Mouse (Mus musculus) liver (tissue): ENCODE measurements at regions not wholly inside any gene's neighbourhood (a gene's known extent, or its start where the extent isn't known, plus 50 kb on each side); places are given as distances from the start of the nearest gene placed in this dataset.
A peak's percentile ranks its signal among the peaks of the same experiment; 100 is the strongest.

Source experiments
- DNase-seq: peaks from one replicate; pipeline ENCODE4 v3.0.0-alpha.2; 2020; ENCODE audit warnings: mixed read lengths

DNA sequence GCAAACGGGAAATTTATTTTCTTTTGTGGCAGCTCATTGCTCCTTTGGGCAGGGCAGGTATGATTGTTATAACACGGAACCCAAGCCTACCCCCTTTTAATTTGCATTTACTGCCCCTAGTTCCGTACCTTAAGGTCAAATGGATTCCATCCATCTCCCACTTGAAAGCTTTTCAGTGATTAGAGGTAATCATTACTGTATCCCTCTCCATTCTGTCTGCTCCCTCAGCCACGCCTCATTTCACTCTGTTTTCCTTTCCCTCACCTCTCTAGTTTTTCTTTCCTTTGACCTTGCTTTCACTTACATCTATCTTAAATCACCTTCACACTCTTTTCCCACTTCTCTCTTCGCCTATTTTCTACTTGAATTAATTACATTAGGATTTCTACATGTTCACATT lies 481.2 kb upstream of the Pdzrn3 start:
- no peak for DNase-seq

DNA sequence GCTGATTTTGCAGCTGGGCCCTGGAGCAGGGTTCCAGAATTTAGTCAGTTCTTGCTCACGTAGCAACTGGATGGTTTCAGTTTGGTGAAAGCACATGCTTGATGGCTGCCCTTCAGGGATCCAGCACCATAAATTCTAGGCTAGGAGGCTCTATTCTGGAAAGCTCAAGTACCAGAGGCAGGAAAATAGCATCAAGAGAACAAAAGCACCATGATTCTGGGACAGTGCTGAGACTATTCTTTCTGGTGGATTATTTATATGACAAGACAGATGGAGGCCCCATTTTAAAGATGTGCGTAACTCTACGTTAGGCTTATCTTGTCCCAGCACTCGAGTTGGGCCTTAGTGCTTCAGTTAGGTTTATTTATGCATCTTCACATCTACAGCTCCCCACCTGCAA lies 463.0 kb upstream of the Pdzrn3 start:
- DNase-seq = no peak

DNA sequence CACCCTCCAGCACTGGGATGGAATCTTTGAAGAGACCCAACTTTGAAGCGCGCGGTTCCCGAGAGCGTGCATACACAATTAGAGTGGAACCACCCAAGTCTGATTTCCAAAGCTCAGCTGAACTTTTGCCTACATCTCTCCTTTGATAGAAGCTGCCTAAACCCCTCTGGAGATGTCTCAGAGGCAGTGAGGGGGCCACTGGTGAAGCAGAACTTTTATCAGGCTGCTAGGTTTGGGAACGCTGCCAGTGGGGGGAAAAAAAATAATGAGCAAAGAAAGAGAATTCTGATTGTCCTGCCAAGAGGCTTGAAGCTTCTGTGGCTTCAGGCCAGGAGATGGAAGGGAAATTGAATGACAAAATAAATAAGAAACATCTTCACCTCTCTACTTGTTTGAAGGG lies 459.9 kb upstream of the Pdzrn3 start:
- DNase-seq = peak; percentile 24

DNA sequence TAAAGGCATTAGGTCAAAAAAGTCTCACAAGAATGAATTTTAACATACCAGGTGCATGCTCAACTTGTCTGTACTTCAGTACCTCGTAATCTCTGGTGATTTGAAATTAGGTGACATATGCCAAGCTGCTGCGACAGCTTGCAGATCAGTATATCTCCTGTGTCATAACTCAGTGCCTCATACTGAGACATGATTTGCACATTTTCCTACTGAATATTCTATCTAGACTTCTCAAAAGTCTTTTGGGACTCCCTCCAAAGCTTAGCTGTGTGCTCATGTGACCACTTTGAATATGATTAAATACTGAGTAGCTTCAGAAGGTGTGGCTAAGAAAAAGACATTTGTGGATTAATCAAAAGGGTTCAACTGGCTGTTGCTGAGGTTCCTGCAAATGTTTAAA lies 416.3 kb upstream of the Pdzrn3 start:
- no peak for DNase-seq

DNA sequence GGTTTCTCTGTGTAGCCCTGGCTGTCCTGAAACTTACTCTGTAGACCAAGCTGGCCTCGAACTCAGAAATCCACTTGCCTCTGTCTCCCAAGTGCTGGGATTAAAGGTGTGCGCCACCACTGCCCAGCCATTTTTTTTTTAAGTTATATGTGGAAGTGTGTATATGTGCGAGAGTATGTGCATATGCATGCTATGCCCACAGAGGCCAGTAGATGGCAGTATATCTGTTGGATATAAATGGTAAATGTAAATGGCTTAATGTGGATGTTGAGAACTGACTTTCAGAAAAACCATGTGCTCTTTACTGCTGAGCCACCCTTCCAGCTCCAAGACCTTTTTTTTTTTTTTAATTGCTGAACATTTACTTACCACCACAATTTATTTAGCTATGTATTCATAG lies 400.2 kb upstream of the Pdzrn3 start:
- no peak for DNase-seq

DNA sequence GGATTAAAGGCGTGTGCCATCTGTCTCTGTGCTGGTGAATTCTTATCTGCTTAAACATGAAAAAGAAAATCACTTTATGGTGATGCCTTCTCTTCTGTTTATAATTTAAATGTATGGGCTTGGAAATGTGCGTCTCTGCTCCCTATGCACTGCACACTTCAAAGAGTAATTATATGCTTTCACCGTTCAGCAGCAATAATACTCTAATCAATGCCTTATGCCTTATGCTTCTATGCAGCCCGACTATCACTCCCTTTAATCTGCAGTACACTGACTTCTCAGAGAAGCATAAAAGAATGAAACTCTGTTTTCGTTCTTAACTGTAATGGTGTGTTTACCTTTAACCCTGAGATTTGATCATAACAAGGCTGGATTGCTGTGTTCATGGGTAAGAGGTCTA lies 395.5 kb upstream of the Pdzrn3 start:
- DNase-seq = no peak

DNA sequence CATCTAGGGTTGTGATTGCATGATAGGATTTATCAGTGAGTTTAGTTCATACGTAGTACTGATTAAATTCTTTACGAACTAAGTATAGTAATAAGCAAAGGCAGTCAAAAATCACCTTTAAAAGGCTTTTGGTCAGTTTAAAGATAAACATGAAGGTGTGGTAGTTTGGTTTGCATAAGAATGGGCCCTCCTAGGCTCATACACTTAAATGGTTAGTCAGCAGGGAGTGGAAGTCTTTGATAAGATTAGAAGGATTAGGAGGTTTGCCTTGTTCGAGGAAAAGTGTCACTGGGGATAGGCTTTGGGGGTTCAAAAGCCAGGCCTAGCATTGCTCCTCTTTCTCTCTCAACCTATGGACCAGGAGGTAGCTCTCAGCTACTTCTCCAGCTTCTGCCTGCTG lies 357.4 kb upstream of the Pdzrn3 start:
- DNase-seq = no peak

DNA sequence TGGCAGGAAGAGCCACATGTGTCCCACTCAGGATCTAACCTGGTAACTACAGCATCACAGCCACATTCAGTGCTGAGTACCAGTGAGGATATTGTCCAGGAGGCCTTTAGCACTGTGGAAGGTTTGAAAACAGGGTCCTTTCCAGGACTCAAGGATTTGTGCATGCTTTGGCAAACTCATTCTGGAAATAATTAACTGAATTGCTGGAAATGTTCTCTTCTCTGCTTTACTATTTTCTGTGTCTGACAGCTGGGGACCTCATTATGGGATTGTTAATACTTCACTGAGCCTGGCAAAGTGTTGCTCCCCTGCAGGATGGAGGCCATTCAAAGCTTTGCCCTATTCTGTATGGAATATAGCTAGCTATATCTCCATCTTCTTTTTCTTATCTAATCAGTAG lies 342.8 kb upstream of the Pdzrn3 start:
- DNase-seq = no peak

DNA sequence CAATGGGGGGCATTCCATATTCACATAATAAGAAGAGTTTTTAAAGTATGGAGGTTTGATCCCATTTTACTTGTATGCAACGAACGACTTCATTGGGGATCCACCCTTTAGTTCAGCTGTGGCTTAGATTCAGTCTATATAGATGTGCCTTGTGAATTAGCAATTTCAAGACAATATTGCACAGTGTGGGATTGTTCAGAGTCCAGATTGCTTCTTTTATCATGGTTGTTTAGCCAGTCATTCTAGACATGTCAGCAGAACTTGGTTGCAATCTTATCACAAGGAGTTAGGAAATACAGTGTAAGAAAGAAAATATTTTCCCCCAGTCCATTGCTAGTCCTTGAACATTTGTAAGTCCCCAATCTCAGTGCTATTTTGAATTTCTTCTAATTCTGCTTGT lies 312.0 kb upstream of the Pdzrn3 start:
- DNase-seq = no peak

DNA sequence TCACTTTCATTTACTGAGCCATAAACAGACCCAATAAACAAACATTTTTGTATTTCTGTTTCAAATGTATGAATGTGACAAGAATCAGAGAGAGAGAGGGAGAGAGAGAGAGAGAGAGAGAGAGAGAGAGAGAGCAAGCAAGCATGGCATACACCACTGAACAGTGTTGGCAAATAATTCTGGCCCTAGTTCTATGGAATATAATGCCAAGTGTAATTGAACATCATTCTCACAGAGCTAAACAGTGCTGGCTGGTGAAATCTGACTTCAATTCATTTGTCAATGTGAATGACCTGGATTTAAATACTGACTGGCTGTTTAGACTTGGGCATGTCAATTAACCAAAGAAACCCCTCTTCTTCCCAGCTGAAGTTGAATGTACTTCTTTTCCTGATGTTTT lies 308.9 kb upstream of the Pdzrn3 start:
- DNase-seq = no peak

DNA sequence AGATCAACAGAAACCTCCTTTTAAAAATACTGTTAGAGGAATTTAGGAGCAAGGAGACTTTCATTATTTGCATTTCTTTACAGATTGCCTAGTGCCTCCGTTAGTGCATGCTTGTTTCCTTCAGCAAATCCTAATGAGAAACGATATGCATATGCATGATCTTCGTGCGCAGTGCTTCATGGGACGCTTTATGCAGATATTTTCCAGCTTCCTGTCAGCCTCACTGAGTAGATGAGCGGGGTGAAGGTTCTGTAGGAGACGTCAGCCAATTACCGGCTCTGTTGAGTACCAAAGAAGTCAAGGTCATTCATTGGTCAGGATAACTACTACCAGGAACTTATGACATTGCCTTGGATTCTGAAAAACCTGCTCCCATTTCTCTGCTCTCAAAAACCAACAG lies 308.0 kb upstream of the Pdzrn3 start:
- no peak for DNase-seq

DNA sequence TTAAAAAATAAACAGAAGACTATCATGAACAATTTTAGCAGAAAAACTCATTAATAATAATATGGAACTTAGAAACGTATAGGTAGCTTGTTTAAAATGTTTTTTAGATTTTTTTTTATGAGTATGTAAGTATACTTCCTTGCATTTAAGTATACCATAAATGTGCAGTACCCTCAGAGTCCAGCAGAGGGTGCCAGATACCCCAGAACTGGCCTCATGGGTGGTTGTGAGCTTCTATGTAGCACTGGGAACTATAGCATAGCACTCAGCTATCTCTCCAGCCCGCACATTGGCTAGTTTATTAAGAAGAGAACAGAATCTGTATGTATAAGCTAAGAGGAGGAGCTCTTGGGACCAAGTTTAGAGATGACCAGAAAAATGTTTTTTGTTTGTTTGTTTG lies 306.7 kb upstream of the Pdzrn3 start:
- peak; percentile 4 for DNase-seq

DNA sequence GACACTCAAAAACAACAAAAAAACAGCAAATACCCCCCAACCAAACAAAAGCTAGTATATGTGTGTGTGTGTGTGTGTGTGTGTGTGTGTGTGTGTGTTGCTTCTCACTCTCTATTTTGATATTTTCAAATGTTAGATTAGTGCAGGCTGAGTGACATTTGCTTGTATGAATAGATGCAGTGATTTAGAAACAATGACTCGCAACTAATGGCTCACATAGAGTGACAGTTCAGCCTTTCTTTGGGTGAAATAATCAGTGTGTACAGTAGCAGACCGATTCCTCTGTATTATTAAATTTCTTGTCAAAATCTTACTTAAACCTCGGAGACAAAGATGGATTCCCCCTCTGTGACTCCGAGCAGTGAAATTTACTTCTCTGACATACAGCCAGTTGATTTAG lies 297.1 kb upstream of the Pdzrn3 start:
- DNase-seq = no peak

DNA sequence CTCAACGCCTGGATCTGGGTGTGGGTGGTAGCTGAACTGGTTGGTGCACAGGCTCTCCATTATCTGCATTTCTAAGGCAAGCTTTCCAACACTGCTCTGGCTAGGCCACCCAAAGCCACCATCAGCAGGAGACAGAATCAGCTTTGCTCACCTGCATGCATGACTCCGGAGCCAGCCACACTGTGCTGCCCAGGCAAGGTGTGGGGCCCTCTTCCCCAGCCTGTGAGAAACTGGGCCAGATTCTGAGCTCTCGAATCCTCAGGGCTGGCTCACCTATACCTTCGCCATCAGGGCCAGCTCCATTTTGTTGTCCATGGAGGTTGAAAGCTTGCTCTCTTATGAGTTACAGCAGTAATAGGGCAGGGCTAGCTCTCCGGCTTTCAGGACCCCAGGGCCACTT lies 293.1 kb upstream of the Pdzrn3 start:
- DNase-seq = no peak

DNA sequence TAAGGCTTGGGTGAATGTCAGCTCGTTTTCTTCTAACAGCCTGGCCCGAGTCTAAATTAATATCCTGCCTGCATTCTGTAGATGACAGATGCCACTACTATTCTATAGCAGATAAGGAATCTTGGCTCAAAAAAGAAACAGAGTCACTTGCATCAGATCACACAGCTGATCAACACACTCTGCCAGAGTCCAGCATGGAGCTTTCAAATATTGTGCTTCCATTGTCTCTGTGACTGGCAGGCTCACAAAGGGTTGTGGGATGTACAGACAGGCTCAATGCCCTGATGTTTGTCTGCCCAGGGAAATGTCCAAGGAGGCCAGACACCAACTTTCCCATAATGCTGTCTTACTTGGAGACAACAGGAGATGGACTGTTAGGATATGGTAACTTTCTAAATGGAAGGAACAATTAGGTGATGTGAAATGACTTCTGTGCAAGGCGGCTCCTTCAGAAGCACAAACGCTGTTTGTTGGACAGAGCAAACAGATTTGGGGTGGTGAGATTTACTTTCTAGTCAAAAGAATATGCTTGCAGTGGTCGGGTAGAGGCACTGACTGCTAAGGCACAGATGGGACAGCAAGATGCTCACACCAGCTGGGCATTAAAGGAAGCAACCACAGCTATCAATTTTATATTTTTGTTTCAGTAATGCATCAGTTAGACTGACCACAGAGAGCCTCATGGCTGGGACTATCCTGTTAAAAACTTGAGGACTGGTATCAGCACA lies 291.6 kb upstream of the Pdzrn3 start:
- DNase-seq = no peak

DNA sequence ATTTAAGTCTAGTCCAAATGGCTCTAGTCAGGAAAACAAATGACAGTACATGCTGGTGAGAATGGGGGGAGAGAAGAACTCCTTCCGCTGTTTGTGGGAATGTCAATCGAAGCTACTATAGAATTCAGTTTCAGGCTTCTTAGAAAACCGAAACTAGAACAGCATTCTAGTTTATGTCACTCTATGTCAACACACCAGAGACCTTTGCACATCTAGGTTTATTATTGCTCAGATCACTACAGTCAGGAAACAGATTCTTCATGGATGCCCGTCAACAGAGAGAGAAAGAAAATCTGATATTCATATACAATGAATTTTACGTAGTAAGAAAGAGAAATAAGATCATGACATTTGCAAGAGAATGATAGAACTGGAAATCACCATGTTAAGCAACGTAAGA lies 276.7 kb upstream of the Pdzrn3 start:
- DNase-seq = no peak

DNA sequence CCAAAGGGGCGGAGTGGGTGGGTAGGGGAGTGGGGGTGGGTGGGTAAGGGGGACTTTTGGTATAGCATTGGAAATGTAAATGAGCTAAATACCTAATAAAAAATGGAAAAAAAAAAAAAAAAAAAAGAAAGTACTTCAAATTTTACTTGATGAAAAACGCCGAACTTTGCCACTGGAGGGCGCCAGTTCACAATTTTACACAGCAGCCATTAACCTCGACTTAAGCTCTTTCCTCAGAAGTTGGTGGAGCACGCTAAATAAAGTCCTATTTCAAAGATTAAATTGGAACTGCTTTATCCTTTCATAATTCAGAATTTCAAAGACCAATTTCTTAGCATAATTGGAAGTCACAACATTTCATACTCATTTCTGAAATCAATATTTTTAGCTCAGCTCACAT lies 272.7 kb upstream of the Pdzrn3 start:
- DNase-seq = peak; percentile 42

DNA sequence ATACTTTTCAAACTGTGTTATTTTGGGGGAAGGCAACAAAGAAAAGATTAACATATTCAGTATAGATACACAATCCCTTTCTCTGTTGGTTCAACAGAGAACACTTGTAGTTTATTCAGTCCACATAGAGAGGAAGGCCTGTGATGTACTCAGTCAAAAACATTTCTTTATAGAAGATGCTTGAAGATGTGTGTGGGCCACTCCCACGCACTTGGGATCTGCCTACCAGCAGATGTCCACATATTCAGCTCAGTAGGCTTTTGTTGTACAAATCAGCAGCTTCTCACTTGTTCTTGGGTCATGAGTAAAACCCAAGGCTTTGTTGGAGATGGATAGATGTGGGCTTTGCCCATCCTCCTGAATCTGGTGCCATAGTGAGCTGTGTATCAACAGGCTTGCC lies 239.6 kb upstream of the Pdzrn3 start:
- no peak for DNase-seq

DNA sequence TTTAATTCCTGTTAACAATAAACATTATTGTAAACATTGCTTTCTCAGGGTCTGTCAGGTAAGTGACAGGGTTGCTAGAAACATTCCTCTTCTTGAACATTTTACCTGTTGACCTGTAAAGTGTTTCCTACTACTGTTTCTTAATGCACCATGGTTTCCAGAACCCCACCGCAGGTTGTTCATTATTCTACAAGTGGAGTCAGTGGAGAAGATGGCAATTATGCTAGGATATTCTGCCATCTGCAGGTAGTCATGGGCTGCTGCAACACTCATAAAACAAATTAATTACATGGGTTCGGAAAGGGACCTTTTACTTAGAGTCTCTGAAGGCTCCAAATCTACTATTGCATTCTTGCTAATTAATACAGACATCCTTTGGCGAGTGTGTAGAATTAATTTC lies 239.1 kb upstream of the Pdzrn3 start:
- DNase-seq = no peak

DNA sequence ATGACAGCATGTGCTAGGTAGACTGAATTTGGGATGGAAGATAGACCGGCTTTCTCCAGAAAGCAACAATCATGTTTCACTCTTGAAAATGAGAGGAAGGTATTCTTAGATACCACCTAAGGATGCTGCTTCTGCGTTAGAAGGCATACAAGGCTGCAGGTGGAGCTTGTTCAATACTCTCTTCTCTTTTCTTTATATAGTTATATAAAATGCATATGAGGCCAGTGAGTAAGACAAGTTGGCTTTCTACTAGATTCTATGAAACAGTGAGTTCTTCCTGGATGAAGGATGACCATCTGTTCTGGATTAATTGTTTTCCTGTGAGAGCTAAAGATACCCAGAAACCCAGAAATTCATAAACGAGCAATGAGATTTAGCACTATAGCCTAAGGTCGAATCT lies 231.3 kb upstream of the Pdzrn3 start:
- DNase-seq = no peak

DNA sequence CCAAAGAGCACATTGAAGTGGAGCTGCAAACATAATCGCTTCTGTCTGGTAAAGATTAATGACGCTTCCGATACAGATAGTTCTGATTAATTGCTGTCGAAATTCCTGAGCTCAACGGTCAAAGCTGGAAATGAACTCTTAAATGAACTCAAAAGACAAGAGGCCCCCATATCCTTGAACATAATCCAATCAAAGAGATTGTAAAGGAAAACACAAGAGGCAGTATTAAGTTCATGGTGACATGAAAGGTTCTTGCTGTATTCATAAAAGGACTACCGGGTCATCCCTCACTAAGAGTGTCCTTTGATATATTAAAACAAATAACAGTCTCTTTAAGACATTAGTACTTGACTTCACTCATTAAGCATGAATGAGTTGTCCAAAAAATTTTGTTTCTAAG lies 225.4 kb upstream of the Pdzrn3 start:
- DNase-seq = no peak

DNA sequence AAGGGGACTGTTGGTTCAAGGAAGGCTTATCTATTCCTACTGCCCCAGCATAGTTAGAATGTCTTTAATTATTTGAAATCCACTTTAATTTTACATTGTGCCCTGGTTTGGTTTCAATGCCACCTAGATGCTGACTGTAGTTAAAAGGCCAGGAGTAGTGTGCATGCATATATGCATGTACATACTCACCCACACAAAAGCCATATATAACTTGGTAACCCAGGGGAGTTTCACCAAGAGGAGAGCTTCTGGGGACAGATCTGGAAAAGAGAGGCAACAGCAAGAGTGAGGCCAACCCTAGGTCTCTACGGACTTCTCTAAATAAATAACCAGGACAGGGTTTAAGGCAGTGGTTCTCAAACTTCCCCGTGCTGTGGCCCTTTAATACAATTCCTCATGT lies 219.3 kb upstream of the Pdzrn3 start:
- no peak for DNase-seq

DNA sequence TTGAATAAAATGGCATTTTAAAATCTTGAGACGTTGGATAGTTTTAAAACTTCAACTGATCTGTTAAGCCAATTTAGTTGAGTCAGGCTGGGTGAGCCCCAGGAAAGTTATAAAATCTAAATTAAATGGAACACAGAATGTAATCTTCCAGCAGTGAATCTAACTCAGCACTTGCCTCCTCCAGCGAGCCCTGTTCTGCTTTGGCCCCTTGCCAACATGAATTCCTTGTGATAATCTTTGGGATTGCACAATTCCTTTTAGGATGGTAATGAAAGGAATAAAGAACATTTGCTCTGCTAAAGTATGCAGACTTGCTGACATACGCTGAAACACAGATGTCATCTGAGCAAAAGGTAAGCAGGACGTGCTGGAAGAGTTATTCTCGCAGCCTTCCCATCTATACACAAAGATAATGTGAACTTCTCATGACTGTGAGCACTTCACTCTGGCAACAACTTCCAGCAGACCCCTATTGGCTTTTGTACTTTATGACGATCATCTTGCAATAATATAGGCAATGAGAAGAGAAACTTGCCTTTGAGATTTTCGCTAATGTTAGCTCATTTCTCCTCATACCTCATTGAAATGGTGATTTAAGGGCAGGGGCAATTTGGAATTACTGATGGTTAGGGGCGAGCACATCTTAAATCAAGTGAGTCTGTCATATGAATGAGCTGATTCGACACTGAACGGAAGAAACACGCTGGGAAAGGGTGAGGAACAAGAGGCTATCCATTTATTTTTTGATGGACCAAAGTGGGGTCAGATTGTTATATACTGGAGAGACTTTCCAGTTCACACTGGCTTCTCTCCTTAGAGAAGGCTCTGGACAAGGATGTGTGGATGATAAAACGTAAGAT lies 216.3 kb upstream of the Pdzrn3 start:
- peak; percentile 23 for DNase-seq

DNA sequence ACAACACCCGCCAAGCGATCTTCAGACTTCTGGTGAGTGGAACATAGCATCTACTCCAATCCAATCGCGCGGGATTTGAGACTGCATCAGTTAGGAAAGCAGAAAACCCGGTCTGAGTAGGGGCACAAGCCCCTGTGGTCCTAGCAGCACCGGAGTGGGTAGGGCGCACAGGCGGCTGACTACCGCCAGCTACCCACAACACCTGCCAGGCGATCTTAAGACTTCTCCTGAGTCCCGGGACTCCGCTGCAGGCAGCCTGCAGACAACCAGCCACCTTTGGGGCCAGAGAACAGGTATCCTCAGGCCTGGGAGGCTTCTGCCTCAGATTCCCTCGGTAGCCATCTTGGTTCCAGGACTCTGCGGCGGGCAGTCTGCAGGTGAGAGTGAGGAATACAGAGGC lies 208.2 kb upstream of the Pdzrn3 start:
- no peak for DNase-seq

DNA sequence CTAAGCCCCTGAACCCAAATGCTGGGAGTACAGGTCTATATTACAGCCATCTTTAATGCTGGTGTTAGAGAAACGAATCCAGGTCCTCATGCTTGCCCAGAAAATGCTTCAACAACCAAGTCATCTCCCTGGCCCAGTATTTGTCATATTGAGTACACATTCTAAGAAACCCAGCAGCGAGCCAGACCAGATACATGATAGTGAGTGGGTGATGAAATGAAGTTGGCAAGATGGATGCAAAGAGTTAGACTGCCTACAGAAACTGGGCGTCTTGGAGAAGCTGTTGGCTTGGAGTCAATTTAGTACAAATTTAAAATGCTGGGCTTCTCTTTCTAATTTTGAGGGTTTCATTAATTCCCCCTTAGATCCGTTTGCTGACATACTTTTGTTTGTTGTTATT lies 203.1 kb upstream of the Pdzrn3 start:
- no peak for DNase-seq
